Mouse (Mus musculus): ENCODE data around the gene Qk. TPM values are rescaled to one million over a fixed set of nuclear protein-coding genes. Genes with fewer than 3 reads are reported as not detected.

Gene Qk
- polyA plus RNA-seq, 1 experiment from 2014 or later: 47.6 TPM

- DNase-seq (ENCODE audit: low spot score) (no peak), ATAC-seq (replicated peaks; ENCODE audit: insufficient number of reproducible peaks, low FRiP score, low TSS enrichment, low read depth) (no peak)
- WGBS: 75% methylated on average over 4 of the region's 4 CpGs
- Histone ChIP-seq H3K27ac (replicated peaks; ENCODE audit: low read depth, low read length) (no peak overlapping the region), H3K36me3 (replicated peaks; ENCODE audit: control insufficient read depth, insufficient read depth, low read depth, low read length) (no peaks in the 10 kb centered on the region), H3K4me2 (ENCODE audit: low read depth, low read length) (no peak overlapping the region), H3K27me3 (ENCODE audit: control insufficient read depth, insufficient read depth, low read length) (no peaks in the 10 kb centered on the region), H3K9me3 (replicated peaks; ENCODE audit: control insufficient read depth, low read length) (no peaks in the 10 kb centered on the region), H3K4me1 (ENCODE audit: control insufficient read depth, insufficient read depth, low read length) (no peaks in the 10 kb centered on the region), H3K9ac (replicated peaks; ENCODE audit: low read length) (no peak overlapping the region), H3K4me3 (ENCODE audit: low read depth, low read length) (no peak overlapping the region)
These were observed 132.1 kb downstream of the Qk start for GRCm38 (mm10) chr17:10187431-10188020.

GRCm38 (mm10) chr17:10181761-10182160, 137.9 kb downstream of the Qk start:
- H3K9me3 ChIP-seq (replicated peaks; ENCODE audit: control insufficient read depth, low read length): no peaks in the 10 kb centered on the region
- H3K4me1 ChIP-seq (ENCODE audit: control insufficient read depth, insufficient read depth, low read length): no peaks in the 10 kb centered on the region
- no peak overlapping the region for H3K9ac ChIP-seq (replicated peaks; ENCODE audit: low read length)
- H3K4me3 ChIP-seq (ENCODE audit: low read depth, low read length): no peak overlapping the region
- H3K27me3 ChIP-seq (ENCODE audit: control insufficient read depth, insufficient read depth, low read length): no peaks in the 10 kb centered on the region
- WGBS: 80% methylated on average over 6 of the region's 6 CpGs
- DNase-seq (ENCODE audit: low spot score) (no peak), ATAC-seq (replicated peaks; ENCODE audit: insufficient number of reproducible peaks, low FRiP score, low TSS enrichment, low read depth) (no peak)
- H3K27ac ChIP-seq (replicated peaks; ENCODE audit: low read depth, low read length): no peak overlapping the region
- H3K4me2 ChIP-seq (ENCODE audit: low read depth, low read length): no peak overlapping the region
- no peaks in the 10 kb centered on the region for H3K36me3 ChIP-seq (replicated peaks; ENCODE audit: control insufficient read depth, insufficient read depth, low read depth, low read length)

GRCm38 (mm10) chr17:10177096-10177495, 142.6 kb downstream of the Qk start:
- ATAC-seq (replicated peaks; ENCODE audit: insufficient number of reproducible peaks, low FRiP score, low TSS enrichment, low read depth) (no peak), DNase-seq (ENCODE audit: low spot score) (no peak)
- no peak overlapping the region for H3K4me3 ChIP-seq (ENCODE audit: low read depth, low read length)
- H3K4me2 ChIP-seq (ENCODE audit: low read depth, low read length): no peak overlapping the region
- no peaks in the 10 kb centered on the region for H3K27me3 ChIP-seq (ENCODE audit: control insufficient read depth, insufficient read depth, low read length)
- no peak overlapping the region for H3K27ac ChIP-seq (replicated peaks; ENCODE audit: low read depth, low read length)
- WGBS: 73% methylated on average over 5 of the region's 5 CpGs
- H3K9ac ChIP-seq (replicated peaks; ENCODE audit: low read length): no peak overlapping the region
- no peaks in the 10 kb centered on the region for H3K4me1 ChIP-seq (ENCODE audit: control insufficient read depth, insufficient read depth, low read length)
- H3K9me3 ChIP-seq (replicated peaks; ENCODE audit: control insufficient read depth, low read length): no peaks in the 10 kb centered on the region
- H3K36me3 ChIP-seq (replicated peaks; ENCODE audit: control insufficient read depth, insufficient read depth, low read depth, low read length): no peaks in the 10 kb centered on the region

- Histone ChIP-seq H3K36me3 (replicated peaks; ENCODE audit: control insufficient read depth, insufficient read depth, low read depth, low read length) (no peaks in the 10 kb centered on the region), H3K4me2 (ENCODE audit: low read depth, low read length) (no peak overlapping the region), H3K27ac (replicated peaks; ENCODE audit: low read depth, low read length) (no peak overlapping the region), H3K9me3 (replicated peaks; ENCODE audit: control insufficient read depth, low read length) (no peaks in the 10 kb centered on the region), H3K4me1 (ENCODE audit: control insufficient read depth, insufficient read depth, low read length) (no peaks in the 10 kb centered on the region), H3K4me3 (ENCODE audit: low read depth, low read length) (no peak overlapping the region), H3K27me3 (ENCODE audit: control insufficient read depth, insufficient read depth, low read length) (no peaks in the 10 kb centered on the region), H3K9ac (replicated peaks; ENCODE audit: low read length) (no peak overlapping the region)
- DNase-seq (ENCODE audit: low spot score) (no peak), ATAC-seq (replicated peaks; ENCODE audit: insufficient number of reproducible peaks, low FRiP score, low TSS enrichment, low read depth) (no peak)
- WGBS: 88% methylated on average over 3 of the region's 3 CpGs
These were observed 158.4 kb downstream of the Qk start for GRCm38 (mm10) chr17:10161258-10161657.

- H3K4me1 ChIP-seq (ENCODE audit: control insufficient read depth, insufficient read depth, low read length): no peaks in the 10 kb centered on the region
- H3K36me3 ChIP-seq (replicated peaks; ENCODE audit: control insufficient read depth, insufficient read depth, low read depth, low read length): no peaks in the 10 kb centered on the region
- H3K4me3 ChIP-seq (ENCODE audit: low read depth, low read length): no peak overlapping the region
- H3K27ac ChIP-seq (replicated peaks; ENCODE audit: low read depth, low read length): no peak overlapping the region
- H3K27me3 ChIP-seq (ENCODE audit: control insufficient read depth, insufficient read depth, low read length): no peaks in the 10 kb centered on the region
- H3K9ac ChIP-seq (replicated peaks; ENCODE audit: low read length): no peak overlapping the region
- H3K9me3 ChIP-seq (replicated peaks; ENCODE audit: control insufficient read depth, low read length): no peaks in the 10 kb centered on the region
- ATAC-seq (replicated peaks; ENCODE audit: insufficient number of reproducible peaks, low FRiP score, low TSS enrichment, low read depth): no peak
- no peak overlapping the region for H3K4me2 ChIP-seq (ENCODE audit: low read depth, low read length)
- no peak for DNase-seq (ENCODE audit: low spot score)
- WGBS: 89% methylated on average over 6 of the region's 6 CpGs
These were observed 159.2 kb downstream of the Qk start for GRCm38 (mm10) chr17:10160415-10160814.

- Histone ChIP-seq H3K27me3 (ENCODE audit: control insufficient read depth, insufficient read depth, low read length) (no peaks in the 10 kb centered on the region), H3K4me2 (ENCODE audit: low read depth, low read length) (no peak overlapping the region), H3K4me1 (ENCODE audit: control insufficient read depth, insufficient read depth, low read length) (no peaks in the 10 kb centered on the region), H3K27ac (replicated peaks; ENCODE audit: low read depth, low read length) (no peak overlapping the region), H3K4me3 (ENCODE audit: low read depth, low read length) (no peak overlapping the region), H3K9ac (replicated peaks; ENCODE audit: low read length) (no peak overlapping the region), H3K36me3 (replicated peaks; ENCODE audit: control insufficient read depth, insufficient read depth, low read depth, low read length) (no peaks in the 10 kb centered on the region), H3K9me3 (replicated peaks; ENCODE audit: control insufficient read depth, low read length) (no peaks in the 10 kb centered on the region)
- DNase-seq (ENCODE audit: low spot score) (no peak), ATAC-seq (replicated peaks; ENCODE audit: insufficient number of reproducible peaks, low FRiP score, low TSS enrichment, low read depth) (no peak)
- WGBS: 67% methylated on average over 8 of the region's 8 CpGs
These were observed 166.7 kb downstream of the Qk start for GRCm38 (mm10) chr17:10152808-10153413.
